Mouse (Mus musculus): ENCODE results near the gene Otog.

- TF ChIP-seq CTCF (IDR thresholded peaks at IDR 0.05; ENCODE audit: borderline replicate concordance, insufficient read depth, low read depth, low read length) (no peak), POLR2A (IDR thresholded peaks at IDR 0.05; ENCODE audit: borderline replicate concordance, insufficient read depth, low read length) (no peak)
Observed at GRCm38 (mm10) chr7:46327896-46328295, 87.1 kb downstream of the Otog start.

All from cerebellum, adult 2 months (tissue).